Mouse (Mus musculus): Measurements from ENCODE around the gene Magi1.

GRCm38 (mm10) chr6:94122566-94123150, 161.1 kb downstream of the Magi1 start:
- no peak for TF ChIP-seq FLI1 (IDR thresholded peaks at IDR 0.05; ENCODE audit: low read length)
- no peak for TF ChIP-seq GATA1 (IDR thresholded peaks at IDR 0.05; ENCODE audit: borderline replicate concordance, low read length)

Measured in megakaryocyte, embryonic 14.5 days (primary cell).